ENCODE assay signal across 26 mouse cellular contexts in genomic region chr7:98953649-98954048, GRCm38 (mm10).
DNase-seq lines count a peak whose midpoint lies in the region; ATAC-seq and TF ChIP-seq lines count a peak whose summit lies in the region.
"Had no signal": no experiment of that assay in that cellular context is flagged by ENCODE, and none has a peak within 500 bp of the region (broad histone marks: within the 10 kb centered on the region; RNA-seq: fewer than 3 reads in every experiment).

No protein-coding gene starts in this region.

- dilution Hi-C loops in CH12.LX (cut with MboI; ENCODE audit: extremely low pct_ligation_motif_present, extremely low pct_unique_long_range_greater_than_20kb, low sequenced_read_pairs) = no loop called here

- peaks cover 39% of the 10 kb centered on the region for H3K4me1 ChIP-seq in heart, embryonic 10.5 days
- no peaks in the 10 kb centered on the region for H3K4me1 ChIP-seq in lung, postnatal 0 days (ENCODE audit: insufficient read depth, low read depth, low read length)
- peaks cover 0 to 12% of the 10 kb centered on the region in 2 experiments; a peak in 2 of 4 replicates for H3K4me1 ChIP-seq in CH12.LX (ENCODE audit: control insufficient read depth in 1 of 2, insufficient read depth in 2 of 2)
- H3K4me1 ChIP-seq: liver, embryonic 13.5 days had no signal

- no peak for TF ChIP-seq CTCF in lung, postnatal 0 days (IDR thresholded peaks at IDR 0.05)
- TF ChIP-seq CTCF in CH12.LX (conservative IDR thresholded peaks at IDR 0.05 in 1 of 2, IDR thresholded peaks at IDR 0.05 in 1 of 2; ENCODE audit: low read depth in 2 of 2, low read length in 2 of 2) = no peak

- H3K4me3 ChIP-seq in heart, embryonic 10.5 days = no peak overlapping the region
- no peak overlapping the region for H3K4me3 ChIP-seq in lung, postnatal 0 days (ENCODE audit: low read depth, low read length)
- no peak overlapping the region for H3K4me3 ChIP-seq in CH12.LX (replicated peaks in 1 of 3; ENCODE audit: low read depth in 2 of 3, low read length in 2 of 3, poor library complexity in 1 of 3)
- H3K4me3 ChIP-seq: forebrain, embryonic 13.5 days; heart, embryonic 15.5 days; hindbrain, embryonic 10.5 days; hindbrain, embryonic 15.5 days; liver, embryonic 13.5 days had no signal

- no peaks in the 10 kb centered on the region for H3K9me3 ChIP-seq in heart, embryonic 10.5 days
- H3K9me3 ChIP-seq in lung, postnatal 0 days (ENCODE audit: low read length) = no peaks in the 10 kb centered on the region
- no peaks in the 10 kb centered on the region for H3K9me3 ChIP-seq in CH12.LX (replicated peaks; ENCODE audit: low read length)
- H3K9me3 ChIP-seq: forebrain, embryonic 13.5 days; heart, embryonic 15.5 days; hindbrain, embryonic 10.5 days; hindbrain, embryonic 15.5 days; liver, embryonic 13.5 days had no signal

- H3K27ac ChIP-seq in heart, embryonic 10.5 days = 0 out of 2 replicates have a peak overlapping the region, but pooled peaks have one; percentile 10
- H3K27ac ChIP-seq in lung, postnatal 0 days (ENCODE audit: low read length) = no peak overlapping the region
- H3K27ac ChIP-seq in CH12.LX (ENCODE audit: insufficient read depth, low read depth) = no peak overlapping the region
- H3K27ac ChIP-seq: forebrain, embryonic 13.5 days; heart, embryonic 15.5 days; hindbrain, embryonic 10.5 days; hindbrain, embryonic 15.5 days; kidney, postnatal 0 days; liver, embryonic 13.5 days had no signal

- no peaks in the 10 kb centered on the region for H3K27me3 ChIP-seq in heart, embryonic 10.5 days (ENCODE audit: insufficient read depth, poor library complexity, severe bottlenecking)
- H3K27me3 ChIP-seq in lung, postnatal 0 days (replicated peaks; ENCODE audit: insufficient read depth, low read length) = no peaks in the 10 kb centered on the region
- H3K27me3 ChIP-seq in CH12.LX (replicated peaks) = no peaks in the 10 kb centered on the region
- H3K27me3 ChIP-seq: forebrain, embryonic 13.5 days; heart, embryonic 15.5 days; hindbrain, embryonic 15.5 days; liver, embryonic 13.5 days had no signal

- no peak overlapping the region for H3K4me2 ChIP-seq in lung, postnatal 0 days (replicated peaks; ENCODE audit: low read depth, low read length)
- H3K4me2 ChIP-seq in CH12.LX (ENCODE audit: insufficient read depth, low read depth, poor library complexity, severe bottlenecking) = no peak overlapping the region
- H3K4me2 ChIP-seq: forebrain, embryonic 13.5 days; heart, embryonic 15.5 days; hindbrain, embryonic 15.5 days; liver, embryonic 13.5 days; lung, embryonic 14.5 days; midbrain, embryonic 11.5 days had no signal

- TF ChIP-seq POLR2A in CH12.LX (IDR thresholded peaks at IDR 0.05; ENCODE audit: low read depth, low read length) = no peak

- in situ Hi-C loops in CH12.LX (cut with MboI; ENCODE audit: low pct_ligation_motif_present, low pct_unique_long_range_greater_than_20kb, low sequenced_read_pairs) = no loop called here

- H3K79me2 ChIP-seq in CH12.LX (replicated peaks; ENCODE audit: control insufficient read depth, extremely low read depth, insufficient read depth, poor library complexity, severe bottlenecking) = no peaks in the 10 kb centered on the region

- TF ChIP-seq RAD21 in CH12.LX (IDR thresholded peaks at IDR 0.05; ENCODE audit: low read depth, low read length) = no peak

- TF ChIP-seq EP300 in lung, postnatal 0 days (IDR thresholded peaks at IDR 0.05) = no peak
- TF ChIP-seq EP300 in CH12.LX (IDR thresholded peaks at IDR 0.05; ENCODE audit: low read length) = no peak

- H3K9ac ChIP-seq in lung, postnatal 0 days (replicated peaks; ENCODE audit: low read depth) = no peak overlapping the region
- no peak overlapping the region for H3K9ac ChIP-seq in CH12.LX (ENCODE audit: insufficient read depth, low read depth)
- H3K9ac ChIP-seq: forebrain, embryonic 13.5 days; heart, embryonic 15.5 days; hindbrain, embryonic 15.5 days; liver, embryonic 13.5 days; lung, embryonic 14.5 days had no signal

- 60% methylated on average over 3 of the region's 3 CpGs for WGBS in heart, embryonic 10.5 days
- WGBS in lung, postnatal 0 days = 68% methylated on average over 3 of the region's 3 CpGs

- H3K36me3 ChIP-seq in heart, embryonic 10.5 days = no peaks in the 10 kb centered on the region
- no peaks in the 10 kb centered on the region for H3K36me3 ChIP-seq in lung, postnatal 0 days (ENCODE audit: insufficient read depth, low read length)
- peaks cover 0 to 53% of the 10 kb centered on the region in 2 experiments for H3K36me3 ChIP-seq in CH12.LX (replicated peaks in 1 of 2; ENCODE audit: control insufficient read depth in 1 of 2, insufficient read depth in 1 of 2, low read length in 1 of 2)
- H3K36me3 ChIP-seq: heart, embryonic 15.5 days; hindbrain, embryonic 10.5 days; hindbrain, embryonic 15.5 days; liver, embryonic 13.5 days had no signal

- DNase-seq in heart, embryonic 10.5 days (ENCODE audit: low spot score) = peak; percentile 72
- no peak for DNase-seq in heart, adult 18-20 months
- DNase-seq in lung, postnatal 0 days (ENCODE audit: low spot score) = peak; percentile 60
- no peak for DNase-seq in lung, adult 18-20 months
- DNase-seq in CH12.LX (ENCODE audit: extremely low read depth) = peak; percentile 27
- DNase-seq in lung, postnatal 36 days = peak; percentile 23
- no peak for DNase-seq in urinary bladder, postnatal 10 days (ENCODE audit: low spot score)
- DNase-seq: adrenal gland, adult 2 months; adrenal gland, postnatal 36 days; cerebellum, adult 2 months; cerebellum, postnatal 14 days; gastrocnemius, postnatal 10 days; kidney, adult 18-20 months; kidney, postnatal 4 days; liver, embryonic 13.5 days; lung, embryonic 14.5 days; right cerebral cortex, adult 18-20 months; thymus, adult 2 months; thymus, postnatal 36 days had no signal

- peak; percentile 87 for ATAC-seq in lung, postnatal 0 days
- ATAC-seq: forebrain, embryonic 13.5 days; midbrain, embryonic 16.5 days had no signal

TF ChIP-seq in CH12.LX, 34 proteins besides CTCF, POLR2A, EP300 and RAD21:
- TF ChIP-seq KAT2A (IDR thresholded peaks at IDR 0.05; ENCODE audit: insufficient replicate concordance, low read length) (no peak), ELF1 (IDR thresholded peaks at IDR 0.05; ENCODE audit: low read depth, low read length) (no peak), TCF12 (IDR thresholded peaks at IDR 0.05; ENCODE audit: low read depth, low read length) (no peak), ZNF384 (IDR thresholded peaks at IDR 0.05; ENCODE audit: low read depth, low read length) (no peak), HCFC1 (IDR thresholded peaks at IDR 0.05; ENCODE audit: low read depth, low read length) (no peak), USF2 (conservative IDR thresholded peaks at IDR 0.05; ENCODE audit: low read depth, low read length) (no peak), CHD2 (IDR thresholded peaks at IDR 0.05; ENCODE audit: low read length) (no peak), SIN3A (IDR thresholded peaks at IDR 0.05; ENCODE audit: low read length) (no peak), RCOR1 (conservative IDR thresholded peaks at IDR 0.05; ENCODE audit: low read depth, low read length) (no peak), MXI1 (IDR thresholded peaks at IDR 0.05; ENCODE audit: low read depth, low read length) (no peak), USF1 (IDR thresholded peaks at IDR 0.05; ENCODE audit: low read depth, low read length) (no peak), UBTF (IDR thresholded peaks at IDR 0.05; ENCODE audit: low read depth, low read length) (no peak)

Comparison
In these comparisons a context has a peak if more than half of its experiments do, and no peak if none do; other contexts are left out.
1. DNase-seq: peak in heart, embryonic 10.5 days (single experiment), lung, postnatal 0 days (single experiment), CH12.LX (single experiment) and lung, postnatal 36 days (single experiment); none in heart, adult 18-20 months (0 of 2), lung, adult 18-20 months (0 of 2) and urinary bladder, postnatal 10 days (single experiment).